Mouse (Mus musculus) erythroblast, embryonic 14.5 days (primary cell): ENCODE measurements around the gene Maats1.

Experiments used
- GATA1 ChIP-seq: IDR thresholded peaks from 2 replicates; pipeline ENCODE4 v1.6.1; 2012; ENCODE audit warnings: low read length, inconsistent platforms, mixed read lengths
- TAL1 ChIP-seq: IDR thresholded peaks from 3 replicates; pipeline ENCODE4 v1.6.1; 2012; ENCODE audit warnings: low read length, inconsistent platforms, mixed read lengths

DNA sequence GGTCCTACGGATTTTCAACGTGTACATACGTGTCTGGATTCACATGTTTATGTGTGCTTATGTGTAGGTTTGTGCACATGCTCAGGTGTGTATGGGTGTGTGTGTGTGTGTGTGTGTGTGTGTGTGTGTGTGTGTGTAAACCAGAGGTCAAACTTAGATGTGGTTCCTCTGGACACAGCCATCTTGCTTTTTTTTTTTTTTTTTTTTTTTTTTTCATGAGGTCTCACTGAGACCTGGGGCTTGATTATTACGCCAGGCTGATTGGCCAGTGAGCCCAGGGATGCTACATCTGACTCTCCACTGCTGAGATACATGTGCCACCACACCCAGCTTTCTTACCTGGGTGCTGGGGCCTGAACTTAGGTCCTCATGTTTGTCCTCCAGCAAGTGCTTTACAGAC, 22.9 kb downstream of the Maats1 start:
- TF ChIP-seq GATA1 = no peak
- TF ChIP-seq TAL1 = no peak
